Mouse (Mus musculus) left cerebral cortex, postnatal 36 days (tissue): ENCODE results near the gene A230050P20Rik. TPM values are rescaled to one million over a fixed set of nuclear protein-coding genes. Genes with fewer than 3 reads are reported as not detected.

Experiments
- DNase-seq, 2 experiments: peaks; one replicate each; pipeline ENCODE4 v3.0.0; 2021 to 2022; ENCODE audit warnings: low spot score in 2 of 2, mixed read lengths in 1 of 2
- intact Hi-C: fragments of 180-260 bp; cut with DNase I; formaldehyde crosslinking; loops from one replicate; pipeline ENCODE4 v1.15.1; 2025
- microRNA-seq: library from miRNA; unstranded; fragments of <30 nt; microRNA quantifications from one replicate; pipeline ENCODE4 v1.2.0, GENCODE M21; 2022
- total RNA-seq, 2 experiments: library from RNA; stranded (reverse); gene quantifications; 2 replicates each; pipeline ENCODE4 v1.2.3; 2021

The A230050P20Rik gene
- total RNA-seq, 2 experiments from 2014 or later, result 65.7 to 90.2 TPM

DNA sequence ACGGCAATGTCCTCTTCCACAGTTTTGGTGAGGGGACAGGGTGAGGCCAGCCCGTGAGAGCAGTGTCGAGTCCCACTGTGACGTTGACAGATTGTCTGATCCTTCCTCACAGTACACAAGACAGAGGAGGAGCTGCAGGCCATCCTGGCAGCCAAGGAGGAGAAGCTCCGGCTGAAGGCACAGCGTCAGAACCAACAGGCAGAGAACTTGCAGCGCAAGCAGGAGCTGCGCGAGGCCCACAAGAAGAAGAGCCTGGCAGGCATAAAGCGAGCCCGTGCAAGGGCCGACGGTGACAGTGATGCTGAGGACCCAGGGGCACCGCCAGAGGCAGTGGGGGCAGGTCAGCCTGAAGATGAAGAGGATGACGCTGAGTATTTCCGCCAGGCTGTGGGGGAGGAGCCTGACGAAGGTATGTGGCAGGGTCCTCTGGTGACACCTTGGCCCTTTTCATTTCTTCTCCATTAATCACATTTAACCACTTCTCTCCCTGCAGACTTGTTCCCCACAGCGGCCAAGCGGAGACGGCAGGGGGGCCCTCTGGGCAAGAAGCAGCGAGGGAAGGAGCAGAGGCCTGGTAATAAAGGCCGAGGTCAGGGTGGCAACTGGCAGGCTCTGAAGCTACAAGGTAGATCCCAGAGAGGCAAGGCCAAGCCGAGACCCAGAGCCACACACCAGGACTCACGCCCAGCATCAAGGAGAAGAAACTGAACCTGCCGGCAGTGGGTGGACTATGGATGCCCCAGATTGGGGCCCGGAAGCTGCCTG, 23.1 kb downstream of the A230050P20Rik start:
- intact Hi-C loops, result no loop called here
- DNase-seq, result no peak

DNA sequence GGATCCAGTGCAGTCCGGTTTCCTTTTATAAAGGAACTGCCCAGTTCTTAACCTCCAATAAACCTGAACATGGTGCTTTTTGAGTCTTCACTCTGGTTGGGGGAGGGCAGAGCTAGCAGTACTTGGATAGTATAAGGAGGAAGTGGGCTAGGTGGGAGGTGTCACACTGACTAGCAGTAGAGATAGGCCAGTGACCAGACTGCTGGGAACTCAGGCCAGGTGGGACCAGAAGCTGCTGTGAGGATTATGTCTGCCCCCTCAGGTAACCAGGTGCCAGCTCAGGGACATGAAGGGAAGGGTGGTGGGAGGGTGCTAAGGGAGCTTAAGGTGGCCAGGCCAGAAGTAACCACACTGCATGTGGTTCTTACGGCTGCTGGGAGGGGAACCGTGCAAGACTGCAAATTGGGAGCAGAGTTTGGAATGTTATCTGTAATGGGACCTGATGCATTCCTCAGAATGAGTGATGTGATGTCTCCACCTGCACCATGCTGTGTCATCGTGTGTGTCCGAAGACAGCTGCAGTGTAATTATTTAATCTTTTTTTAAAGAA, 23.7 kb downstream of the A230050P20Rik start:
- no peak for DNase-seq
- intact Hi-C loops, result no loop called here

DNA sequence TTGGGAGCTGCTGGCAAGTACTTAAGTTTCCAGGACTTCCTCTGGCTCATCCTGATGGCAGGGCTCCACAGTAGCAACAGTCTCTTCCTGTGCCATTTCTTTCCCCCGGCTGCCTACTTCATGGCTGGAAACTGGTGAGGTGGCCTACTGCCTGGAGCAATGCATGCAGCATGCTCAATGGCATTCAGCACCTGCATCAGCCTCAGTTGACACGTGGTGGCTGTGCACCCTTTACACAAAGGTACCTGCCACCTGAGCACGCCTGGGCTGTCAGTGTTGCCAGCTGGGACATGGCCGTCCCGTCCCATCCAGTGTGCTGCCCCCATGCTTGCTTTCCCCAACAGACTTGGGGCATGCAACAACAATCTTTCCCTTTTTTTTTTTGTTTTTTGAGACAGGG, 24.6 kb downstream of the A230050P20Rik start:
- DNase-seq, result no peak
- intact Hi-C loops, result no loop called here

DNA sequence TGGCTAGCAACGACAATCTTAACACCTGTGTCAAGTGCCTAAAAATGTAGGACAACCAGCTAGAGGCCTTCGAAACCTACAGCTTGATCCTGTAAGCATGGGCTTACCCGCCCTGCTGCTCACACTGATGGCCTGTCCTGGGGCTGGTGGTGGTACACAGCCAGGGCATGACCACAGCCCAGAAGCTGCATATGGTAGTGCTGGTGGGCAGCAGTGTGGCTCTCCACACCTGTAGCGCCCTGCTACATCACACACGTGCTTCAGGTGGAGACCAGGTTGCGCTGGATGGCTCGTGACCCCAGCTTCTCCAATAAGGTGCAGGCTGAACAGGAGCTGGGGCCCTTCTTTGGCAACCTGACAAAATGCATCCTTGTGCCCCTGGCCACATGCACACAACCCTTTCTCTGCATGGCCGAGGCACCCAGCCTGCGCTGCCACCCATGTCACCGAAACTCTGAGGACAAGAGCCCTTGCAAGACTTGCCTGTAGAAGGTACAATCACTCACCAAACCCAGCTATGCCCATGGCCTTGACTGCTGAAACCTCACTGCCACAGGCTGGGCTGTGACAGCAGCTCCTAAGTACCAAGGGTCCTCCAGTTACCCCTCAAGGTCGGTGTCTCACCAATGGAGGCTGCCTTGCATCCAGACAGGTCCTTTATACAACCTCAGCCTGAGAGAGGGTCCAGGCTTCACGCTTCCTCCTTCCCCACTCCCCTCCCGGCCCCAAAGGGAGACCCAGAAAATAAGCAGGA, 25.3 kb downstream of the A230050P20Rik start:
- intact Hi-C loops, result no loop called here
- DNase-seq, result no peak

DNA sequence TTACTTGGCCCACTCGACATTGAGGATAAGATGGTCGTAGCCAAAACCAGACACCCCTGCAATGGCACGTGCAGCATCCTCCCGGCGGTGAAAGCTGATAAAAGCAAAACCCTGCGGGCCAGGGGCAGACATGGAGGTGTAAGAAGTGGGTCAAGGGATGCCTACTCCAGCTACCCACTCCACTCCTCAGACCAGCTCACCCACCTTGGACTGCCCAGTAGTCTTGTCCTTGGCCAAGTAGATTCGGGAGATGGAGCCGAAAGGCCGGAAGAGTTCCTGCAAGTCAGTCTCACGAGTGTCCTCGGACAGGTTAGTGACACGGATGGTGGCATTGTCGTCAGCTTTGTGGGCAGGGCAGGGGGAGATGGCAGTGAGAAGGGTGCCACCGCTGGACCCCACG, 26.2 kb downstream of the A230050P20Rik start:
- intact Hi-C loops, result loop anchor here (5.0 kb wide), 1 partner anchor 238 kb away; the partner anchor contains the start of gene Tyk2

DNA sequence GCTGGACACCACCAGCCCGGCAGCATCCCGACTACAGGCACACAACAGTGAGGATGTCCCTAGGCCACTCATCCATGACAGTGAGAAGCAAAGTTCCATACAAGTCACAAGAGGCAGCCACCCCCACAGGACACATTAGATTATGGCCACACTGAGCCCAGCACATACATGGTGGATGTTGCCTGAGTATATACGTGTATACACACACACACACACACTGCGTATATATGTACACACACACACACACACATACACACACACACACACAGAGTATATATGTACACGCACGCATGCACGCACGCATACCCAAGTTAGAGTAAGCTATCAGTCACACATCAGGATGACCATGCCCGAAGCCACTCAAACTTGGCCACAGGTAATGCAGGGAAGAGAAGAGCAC, 26.9 kb downstream of the A230050P20Rik start:
- no peak for DNase-seq
- intact Hi-C loops, result loop anchor here (5.0 kb wide), 1 partner anchor 237 kb away; the partner anchor contains the start of gene Tyk2

More for the DNA sequence above, 26.2 kb downstream of the A230050P20Rik start:
- no peak for DNase-seq

DNA sequence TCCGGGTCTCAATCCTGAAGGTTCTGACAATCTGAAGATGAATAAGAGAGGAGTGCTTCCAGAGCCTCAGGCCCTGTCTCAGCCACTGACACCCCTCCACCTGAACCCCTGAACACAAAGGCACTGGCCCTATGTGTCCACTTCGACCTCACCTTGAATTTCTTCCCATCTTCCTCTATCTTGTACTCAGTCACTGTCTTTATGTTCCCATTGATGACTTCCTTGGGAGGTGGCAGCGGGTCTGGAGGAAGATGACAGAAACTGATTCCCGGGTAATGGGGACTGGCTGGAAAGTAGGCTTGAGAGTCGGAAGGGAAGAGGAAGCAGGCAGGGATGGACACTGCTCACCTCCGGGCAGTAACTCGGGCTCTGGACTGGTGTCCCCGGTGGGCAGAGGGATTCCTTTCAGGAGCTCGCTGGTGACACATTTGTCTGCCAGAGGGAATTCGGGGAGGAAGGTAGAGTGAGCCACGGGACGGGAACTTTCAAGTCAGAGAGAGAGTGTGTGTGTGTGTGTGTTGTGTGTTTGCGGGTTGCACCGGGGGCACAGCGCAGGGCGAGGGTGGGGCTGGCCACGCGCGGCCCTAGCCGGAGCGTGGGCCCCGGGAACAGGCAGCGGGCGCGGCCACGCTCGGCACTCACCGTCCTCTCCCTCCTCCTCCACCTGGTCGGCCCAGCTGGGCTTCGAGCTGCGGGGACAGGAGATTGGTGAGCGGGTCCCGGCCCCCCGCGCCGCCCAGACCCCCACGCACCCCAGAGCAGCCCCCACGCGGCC, 29.5 kb downstream of the A230050P20Rik start:
- DNase-seq, result no peak
- intact Hi-C loops, result loop anchor here (5.0 kb wide), 1 partner anchor 234 kb away; the partner anchor contains the start of gene Tyk2

DNA sequence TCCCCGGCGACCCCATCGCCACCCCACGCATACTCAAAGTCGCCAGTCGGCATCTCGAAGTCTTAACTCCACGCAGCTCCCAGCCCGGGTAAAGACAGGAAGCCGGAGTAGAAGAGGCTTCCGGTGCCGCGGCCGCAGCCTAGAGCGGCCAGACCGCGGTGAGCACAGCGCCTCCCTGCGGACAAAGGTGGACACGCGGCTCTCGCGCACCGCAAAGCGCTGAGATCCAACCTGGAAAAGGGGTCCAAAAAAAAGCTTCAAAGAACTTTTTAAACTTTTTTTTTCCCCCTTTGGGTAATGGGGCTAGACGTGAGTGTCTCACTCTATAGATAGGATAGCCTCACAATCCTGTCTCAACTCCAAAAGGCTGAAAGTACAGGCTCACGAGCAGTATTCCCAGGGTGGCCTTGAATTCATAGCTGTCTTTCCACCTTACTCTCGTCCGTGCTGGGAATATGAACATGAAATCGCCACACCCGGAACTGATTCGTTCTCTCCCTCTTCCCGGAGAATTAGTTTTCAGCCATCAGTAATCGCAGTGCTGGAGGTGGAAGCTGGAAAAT, 30.1 kb downstream of the A230050P20Rik start, which contains the start of gene Eif3g:
Gene Eif3g (minus strand): TSS at position 113 of the 563 bp plus-strand sequence.
- intact Hi-C loops, result loop anchor here (5.0 kb wide), 1 partner anchor 234 kb away; the partner anchor contains the start of gene Tyk2
- peak; percentile 79 to 86 for DNase-seq

DNA sequence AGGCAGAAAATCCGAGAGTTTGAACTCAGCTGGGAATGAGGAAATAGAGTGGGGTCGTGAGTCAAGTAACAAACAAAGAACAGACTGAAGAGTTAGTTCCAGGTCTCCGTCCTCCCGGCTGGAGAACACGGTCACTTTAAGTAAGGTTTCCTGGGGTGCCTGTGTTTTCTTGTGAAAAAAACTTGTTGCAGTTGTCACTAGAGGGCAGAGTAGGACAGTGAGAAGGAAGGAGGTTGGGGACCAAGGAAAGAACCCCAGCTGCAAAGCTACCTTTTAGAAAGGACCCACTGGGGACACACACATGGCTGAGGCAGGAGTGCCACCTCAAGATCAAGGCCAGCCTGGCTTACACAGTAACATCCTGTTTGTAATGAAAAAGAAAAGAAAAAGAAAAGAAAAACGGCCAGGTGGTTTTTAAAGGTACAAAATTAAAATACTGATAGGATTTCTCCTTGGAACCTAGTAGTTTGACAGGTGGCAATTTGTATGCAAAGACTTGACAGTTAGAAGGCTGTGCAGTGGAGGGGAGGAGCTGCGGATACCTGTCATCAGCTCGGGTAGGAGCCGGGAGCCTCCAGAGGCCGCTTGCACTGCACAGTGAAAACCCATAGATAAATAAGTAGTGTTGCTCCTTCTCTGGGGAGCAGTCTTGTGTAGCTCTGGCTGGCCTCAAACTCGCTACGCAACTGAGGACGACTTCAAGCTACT, 33.2 kb downstream of the A230050P20Rik start:
- intact Hi-C loops, result loop anchor here (5.0 kb wide), 1 partner anchor 96 kb away; no protein-coding TSS in a partner anchor
- DNase-seq, result no peak

DNA sequence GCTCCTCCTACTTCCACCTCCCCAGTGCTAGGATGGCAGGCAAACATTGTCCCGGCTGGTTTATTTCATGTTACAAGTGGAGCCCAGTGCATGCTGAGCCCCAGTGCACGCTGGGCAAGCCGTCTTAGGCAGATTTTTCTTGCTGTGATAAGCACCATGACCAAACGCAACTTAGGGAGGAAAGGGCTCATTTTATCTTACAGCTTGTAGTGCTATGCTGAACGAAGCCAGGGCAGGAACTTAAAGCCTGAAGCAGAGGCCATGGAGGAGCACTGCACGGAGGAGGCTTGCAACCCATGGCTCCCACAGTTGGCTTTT, 33.7 kb downstream of the A230050P20Rik start:
- intact Hi-C loops, result loop anchor here (5.0 kb wide), 1 partner anchor 95 kb away; no protein-coding TSS in a partner anchor
- no peak for DNase-seq

DNA sequence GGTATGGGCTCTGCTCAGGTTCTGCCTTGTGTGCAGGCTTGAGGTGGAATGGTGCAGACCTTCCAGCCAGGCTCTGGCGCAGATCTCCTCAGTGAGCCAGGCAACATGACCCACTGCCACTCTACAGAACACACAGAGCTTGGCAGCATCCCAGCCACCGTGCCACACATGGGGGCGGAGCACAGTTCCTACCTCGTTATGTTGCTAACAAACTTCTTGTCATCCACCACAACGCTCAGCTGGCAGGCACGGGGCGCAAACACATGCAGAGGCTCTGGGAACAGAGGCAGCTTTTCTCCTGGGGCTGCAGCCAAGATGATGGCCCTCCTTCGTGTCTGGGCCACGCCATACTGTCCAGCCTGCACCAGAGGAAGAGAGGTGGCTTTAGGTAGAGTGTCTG, 41.5 kb downstream of the A230050P20Rik start:
- intact Hi-C loops, result no loop called here
- peak; percentile 34 to 36 for DNase-seq

DNA sequence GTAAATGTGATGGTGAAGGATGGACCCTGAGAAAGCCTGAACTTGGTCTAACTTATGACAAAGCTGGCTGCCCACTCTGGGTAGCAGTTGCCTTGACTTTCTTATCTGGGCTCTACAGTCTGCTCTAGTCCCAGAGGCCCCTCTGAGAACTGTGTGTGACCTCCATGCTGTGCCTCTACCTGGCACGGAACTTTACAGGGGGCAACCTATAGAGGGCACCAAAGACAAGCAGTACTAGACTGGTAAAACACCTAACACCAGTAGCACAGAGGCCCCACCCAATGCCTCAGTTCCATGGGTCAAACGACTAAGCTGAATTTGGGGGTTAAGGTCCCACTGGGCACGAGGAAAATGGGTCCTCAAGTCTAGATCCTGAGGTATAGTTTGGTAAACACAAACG, 47.7 kb downstream of the A230050P20Rik start:
- intact Hi-C loops, result no loop called here
- no peak for DNase-seq

DNA sequence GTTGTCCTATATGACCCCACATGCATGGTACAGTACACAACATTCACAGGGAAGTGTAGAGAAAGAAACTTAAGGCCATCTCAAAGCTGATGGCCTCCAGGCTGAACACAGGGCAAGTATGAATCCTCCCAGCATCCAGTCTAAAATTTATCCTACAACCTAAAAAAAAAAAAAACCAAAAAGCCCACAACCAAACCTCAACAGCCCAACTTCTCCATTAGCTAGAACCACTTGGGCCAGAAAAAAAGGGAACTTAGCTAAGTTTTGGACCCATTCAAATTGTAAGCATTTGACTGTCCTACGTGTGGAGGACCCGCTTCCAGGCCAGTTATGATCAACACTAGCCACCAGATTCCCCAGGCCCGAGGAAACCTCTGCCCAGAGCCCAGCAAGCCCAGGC, 54.8 kb downstream of the A230050P20Rik start:
- intact Hi-C loops, result no loop called here
- DNase-seq, result no peak

Small RNA genes lying within 50 kb of the gene (microRNA-seq; reads per million reads assigned to microRNA genes)
- 1.0 reads per million for gene Mir7081

Other genes with a start within 250 kb of the A230050P20Rik start
- gene Ubl5, start 225.8 kb upstream of the A230050P20Rik start, total RNA-seq, result 100 to 1,000 TPM; 289 to 334 TPM
- gene Fbxl12, start 223.9 kb upstream of the A230050P20Rik start, total RNA-seq, result 10 to 100 TPM; 15.3 to 27.6 TPM
- 10 to 100 TPM; 42.4 to 43.8 TPM for gene Pin1, start 216.5 kb upstream of the A230050P20Rik start, total RNA-seq
- 100 to 1,000 TPM; 160 to 193 TPM for gene Olfm2, start 122.3 kb upstream of the A230050P20Rik start, total RNA-seq
- gene Col5a3, start 53.6 kb upstream of the A230050P20Rik start, total RNA-seq, result 1 to 10 TPM; 1.1 to 2.2 TPM
- not detected for gene Rdh8, start 50.1 kb upstream of the A230050P20Rik start, total RNA-seq
- 10 to 100 TPM; 10.5 to 11.8 TPM for gene Angptl6, start 11.1 kb downstream of the A230050P20Rik start, total RNA-seq
- gene Ppan, start 19.5 kb downstream of the A230050P20Rik start, total RNA-seq, result 10 to 100 TPM; 18.6 to 23.9 TPM
- gene Eif3g, start 30.0 kb downstream of the A230050P20Rik start, total RNA-seq, result 100 to 1,000 TPM; 120 to 124 TPM
- gene Dnmt1, start 91.2 kb downstream of the A230050P20Rik start, total RNA-seq, result 10 to 100 TPM; 40.1 to 43.0 TPM
- 1 to 10 TPM; 3.0 to 3.6 TPM for gene S1pr2, start 108.1 kb downstream of the A230050P20Rik start, total RNA-seq
- gene Mrpl4, start 134.1 kb downstream of the A230050P20Rik start, total RNA-seq, result 10 to 100 TPM; 59.6 to 62.5 TPM
- 1 to 10 TPM; 2.4 to 3.2 TPM for gene Icam1, start 147.3 kb downstream of the A230050P20Rik start, total RNA-seq
- 1 to 10 TPM; 1.2 to 1.3 TPM for gene Icam4, start 160.7 kb downstream of the A230050P20Rik start, total RNA-seq
- gene Icam5, start 163.4 kb downstream of the A230050P20Rik start, total RNA-seq, result 100 to 1,000 TPM; 235 to 249 TPM
- not detected for gene Zglp1, start 198.5 kb downstream of the A230050P20Rik start, total RNA-seq
- 1 to 10 TPM; 1.5 to 1.6 TPM for gene Gm49373, start 204.5 kb downstream of the A230050P20Rik start, total RNA-seq
- gene Fdx1l, start 205.0 kb downstream of the A230050P20Rik start, total RNA-seq, result 10 to 100 TPM; 59.0 to 70.8 TPM
- gene Gm38431, start 223.4 kb downstream of the A230050P20Rik start, total RNA-seq, result 1 to 10 TPM; 2.1 to 3.5 TPM
- gene Raver1, start 223.4 kb downstream of the A230050P20Rik start, total RNA-seq, result 10 to 100 TPM; 26.1 to 29.0 TPM